ENCODE assay signal across 17 mouse cellular contexts in genomic region chr17:10054375-10054774, GRCm38 (mm10).
DNase-seq lines count a peak whose midpoint lies in the region; ATAC-seq lines count a peak whose summit lies in the region.
"Had no signal": no experiment of that assay in that cellular context is flagged by ENCODE, and none has a peak within 500 bp of the region (broad histone marks: within the 10 kb centered on the region; RNA-seq: fewer than 3 reads in every experiment).

No protein-coding gene starts in this region.

- H3K36me3 ChIP-seq in forebrain, embryonic 14.5 days (ENCODE audit: control insufficient read depth, insufficient read depth, low read length): no peaks in the 10 kb centered on the region
- no peaks in the 10 kb centered on the region for H3K36me3 ChIP-seq in forebrain, embryonic 13.5 days (ENCODE audit: poor library complexity, severe bottlenecking)
- H3K36me3 ChIP-seq: embryonic facial prominence, embryonic 12.5 days; heart, embryonic 15.5 days; kidney, embryonic 15.5 days; limb, embryonic 13.5 days; midbrain, embryonic 10.5 days had no signal

- H3K4me2 ChIP-seq in forebrain, embryonic 14.5 days (ENCODE audit: low read length): no peak overlapping the region
- H3K4me2 ChIP-seq in forebrain, embryonic 13.5 days: no peak overlapping the region
- H3K4me2 ChIP-seq: embryonic facial prominence, embryonic 12.5 days; heart, embryonic 15.5 days; kidney, embryonic 15.5 days; limb, embryonic 13.5 days had no signal

- H3K27ac ChIP-seq in forebrain, embryonic 14.5 days (ENCODE audit: low read depth, low read length): no peak overlapping the region
- H3K27ac ChIP-seq in forebrain, embryonic 13.5 days: no peak overlapping the region
- H3K27ac ChIP-seq: embryonic facial prominence, embryonic 12.5 days; heart, embryonic 15.5 days; kidney, embryonic 15.5 days; limb, embryonic 13.5 days; midbrain, embryonic 10.5 days; stomach, postnatal 0 days had no signal

- H3K27me3 ChIP-seq in forebrain, embryonic 14.5 days (replicated peaks; ENCODE audit: control insufficient read depth, insufficient read depth, low read length): no peaks in the 10 kb centered on the region
- H3K27me3 ChIP-seq in forebrain, embryonic 13.5 days: no peaks in the 10 kb centered on the region
- H3K27me3 ChIP-seq: embryonic facial prominence, embryonic 12.5 days; heart, embryonic 15.5 days; kidney, embryonic 15.5 days; limb, embryonic 13.5 days had no signal

- no peak overlapping the region for H3K9ac ChIP-seq in forebrain, embryonic 14.5 days (ENCODE audit: low read length)
- H3K9ac ChIP-seq in forebrain, embryonic 13.5 days: no peak overlapping the region
- H3K9ac ChIP-seq: embryonic facial prominence, embryonic 12.5 days; heart, embryonic 15.5 days; kidney, embryonic 15.5 days; limb, embryonic 13.5 days; liver, postnatal 0 days had no signal

- ATAC-seq in forebrain, embryonic 14.5 days: no peak
- no peak for ATAC-seq in forebrain, embryonic 13.5 days
- ATAC-seq: forebrain, embryonic 16.5 days; liver, postnatal 0 days had no signal

- H3K4me3 ChIP-seq in forebrain, embryonic 14.5 days (ENCODE audit: low read depth, low read length): no peak overlapping the region
- H3K4me3 ChIP-seq in forebrain, embryonic 13.5 days: no peak overlapping the region
- H3K4me3 ChIP-seq: embryonic facial prominence, embryonic 12.5 days; heart, embryonic 15.5 days; kidney, embryonic 15.5 days; limb, embryonic 13.5 days; midbrain, embryonic 10.5 days had no signal

- H3K4me1 ChIP-seq in forebrain, embryonic 14.5 days (ENCODE audit: control insufficient read depth, insufficient read depth, low read length): no peaks in the 10 kb centered on the region
- H3K4me1 ChIP-seq in forebrain, embryonic 13.5 days: no peaks in the 10 kb centered on the region
- H3K4me1 ChIP-seq: embryonic facial prominence, embryonic 12.5 days; kidney, embryonic 15.5 days; limb, embryonic 13.5 days; midbrain, embryonic 10.5 days had no signal

- H3K9me3 ChIP-seq in forebrain, embryonic 14.5 days (replicated peaks; ENCODE audit: control insufficient read depth, low read length): no peaks in the 10 kb centered on the region
- H3K9me3 ChIP-seq in forebrain, embryonic 13.5 days (replicated peaks): no peaks in the 10 kb centered on the region
- H3K9me3 ChIP-seq: embryonic facial prominence, embryonic 12.5 days; heart, embryonic 15.5 days; kidney, embryonic 15.5 days; limb, embryonic 13.5 days; midbrain, embryonic 10.5 days had no signal

- peak; percentile 16 to 22 for DNase-seq in layer of hippocampus, adult 8-10 months (ENCODE audit: low spot score in 2 of 2)
- DNase-seq in layer of hippocampus, adult 9-10 months (ENCODE audit: low spot score): no peak
- DNase-seq in adipocyte (ENCODE audit: low spot score): peak; percentile 25
- peak; percentile 25 for DNase-seq in fibroblast of lung, adult 2 months (ENCODE audit: low read depth)
- DNase-seq in lung, postnatal 36 days: peak; percentile 26
- DNase-seq in forebrain, embryonic 14.5 days (ENCODE audit: low spot score): no peak
- DNase-seq: cerebellum, postnatal 25 days; liver, postnatal 0 days; right cerebral cortex, postnatal 4 days had no signal

- WGBS in forebrain, embryonic 14.5 days: 90% methylated on average over 5 of the region's 5 CpGs
- 88% methylated on average over 5 of the region's 5 CpGs for WGBS in forebrain, embryonic 13.5 days

Comparison
In these comparisons a context has a peak if more than half of its experiments do, and no peak if none do; other contexts are left out.
1. DNase-seq: peak in layer of hippocampus, adult 8-10 months (2 of 2), adipocyte (single experiment), fibroblast of lung, adult 2 months (single experiment) and lung, postnatal 36 days (single experiment); none in layer of hippocampus, adult 9-10 months (single experiment) and forebrain, embryonic 14.5 days (single experiment).